Mouse (Mus musculus): ENCODE data around the gene Ccr10. TPM values are rescaled to one million over a fixed set of nuclear protein-coding genes. Genes with fewer than 3 reads are reported as not detected.
A peak's percentile ranks its signal among the peaks of the same experiment; 100 is the strongest.

Ccr10 gene
- polyA plus RNA-seq, 1 experiment from 2014 or later: 0.29 TPM

DNA sequence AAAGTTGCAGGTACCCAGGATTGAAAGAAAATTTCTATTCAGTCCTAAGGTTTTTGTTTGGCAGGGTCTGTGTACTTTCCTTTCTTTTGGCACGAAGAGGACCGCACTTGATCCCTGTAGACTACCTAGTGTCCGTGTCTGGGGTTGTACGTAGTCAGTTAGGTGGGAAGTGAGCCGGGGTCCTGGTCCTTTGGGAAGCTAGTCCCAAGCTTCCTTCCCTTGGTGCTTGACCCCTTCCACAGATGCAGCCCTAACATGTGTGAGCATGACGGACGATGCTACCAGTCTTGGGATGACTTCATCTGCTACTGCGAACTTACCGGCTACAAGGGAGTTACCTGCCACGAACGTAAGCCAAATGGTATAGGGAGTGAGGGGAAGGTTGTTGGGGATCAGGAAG is 6.7 kb upstream of the Ccr10 start:
- 92% methylated on average over 11 of the region's 11 CpGs for WGBS
- H3K9ac ChIP-seq (ENCODE audit: low read depth, low read length): no peak overlapping the region
- H3K27ac ChIP-seq (ENCODE audit: low read length): no peak overlapping the region
- H3K27me3 ChIP-seq (replicated peaks; ENCODE audit: control insufficient read depth, insufficient read depth, low read length): peaks cover 4% of the 10 kb centered on the region; the same call in 1 of the 2 replicates
- H3K4me1 ChIP-seq (ENCODE audit: control insufficient read depth, insufficient read depth, low read length): peaks cover 2% of the 10 kb centered on the region; the same call in 1 of the 2 replicates
- no peaks in the 10 kb centered on the region for H3K36me3 ChIP-seq (ENCODE audit: control insufficient read depth, insufficient read depth, low read length)
- ATAC-seq: no peak
- no peak overlapping the region for H3K4me2 ChIP-seq (ENCODE audit: low read depth, low read length)
- no peak overlapping the region for H3K4me3 ChIP-seq (ENCODE audit: low read length)
- H3K9me3 ChIP-seq (ENCODE audit: control insufficient read depth, low read length): no peaks in the 10 kb centered on the region

- ATAC-seq: peak; percentile 29; the same call in 1 of the 2 replicates
- WGBS: 42% methylated on average over 10 of the region's 10 CpGs
- H3K36me3 ChIP-seq (ENCODE audit: control insufficient read depth, insufficient read depth, low read length): no peaks in the 10 kb centered on the region
- no peak overlapping the region for H3K9ac ChIP-seq (ENCODE audit: low read depth, low read length)
- no peaks in the 10 kb centered on the region for H3K9me3 ChIP-seq (ENCODE audit: control insufficient read depth, low read length)
- H3K27ac ChIP-seq (ENCODE audit: low read length): no peak overlapping the region
- peaks cover 9% of the 10 kb centered on the region; the same call in 1 of the 2 replicates for H3K4me1 ChIP-seq (ENCODE audit: control insufficient read depth, insufficient read depth, low read length)
- no peak overlapping the region for H3K4me2 ChIP-seq (ENCODE audit: low read depth, low read length)
- H3K4me3 ChIP-seq (ENCODE audit: low read length): no peak overlapping the region
- H3K27me3 ChIP-seq (replicated peaks; ENCODE audit: control insufficient read depth, insufficient read depth, low read length): peaks cover 4% of the 10 kb centered on the region; the same call in 1 of the 2 replicates
These were observed 5.8 kb upstream of the Ccr10 start for GRCm38 (mm10) chr11:101180846-101181740.

DNA sequence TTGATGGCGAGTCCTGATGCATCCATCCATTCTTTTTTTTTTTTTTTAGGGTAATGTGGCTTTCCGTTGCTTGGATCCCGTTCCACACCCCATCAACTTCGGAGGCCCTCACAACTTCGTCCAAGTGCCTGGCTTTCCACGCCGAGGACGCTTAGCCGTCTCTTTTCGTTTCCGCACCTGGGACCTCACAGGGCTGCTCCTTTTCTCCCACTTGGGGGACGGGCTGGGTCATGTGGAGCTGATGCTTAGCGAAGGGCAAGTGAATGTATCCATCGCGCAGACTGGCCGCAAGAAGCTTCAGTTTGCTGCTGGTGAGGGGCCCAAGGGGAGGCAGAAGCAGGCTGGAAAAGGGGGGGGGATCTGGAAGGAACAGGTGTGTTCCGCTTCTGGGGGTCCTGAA is 5.0 kb upstream of the Ccr10 start:
- Histone ChIP-seq H3K4me2 (ENCODE audit: low read depth, low read length) (no peak overlapping the region), H3K27ac (ENCODE audit: low read length) (no peak overlapping the region), H3K4me3 (ENCODE audit: low read length) (no peak overlapping the region), H3K27me3 (replicated peaks; ENCODE audit: control insufficient read depth, insufficient read depth, low read length) (peaks cover 4% of the 10 kb centered on the region; the same call in 1 of the 2 replicates), H3K9me3 (ENCODE audit: control insufficient read depth, low read length) (no peaks in the 10 kb centered on the region), H3K9ac (ENCODE audit: low read depth, low read length) (no peak overlapping the region), H3K4me1 (ENCODE audit: control insufficient read depth, insufficient read depth, low read length) (peaks cover 13% of the 10 kb centered on the region), H3K36me3 (ENCODE audit: control insufficient read depth, insufficient read depth, low read length) (no peaks in the 10 kb centered on the region)
- ATAC-seq: no peak
- 48% methylated on average over 17 of the region's 17 CpGs for WGBS

DNA sequence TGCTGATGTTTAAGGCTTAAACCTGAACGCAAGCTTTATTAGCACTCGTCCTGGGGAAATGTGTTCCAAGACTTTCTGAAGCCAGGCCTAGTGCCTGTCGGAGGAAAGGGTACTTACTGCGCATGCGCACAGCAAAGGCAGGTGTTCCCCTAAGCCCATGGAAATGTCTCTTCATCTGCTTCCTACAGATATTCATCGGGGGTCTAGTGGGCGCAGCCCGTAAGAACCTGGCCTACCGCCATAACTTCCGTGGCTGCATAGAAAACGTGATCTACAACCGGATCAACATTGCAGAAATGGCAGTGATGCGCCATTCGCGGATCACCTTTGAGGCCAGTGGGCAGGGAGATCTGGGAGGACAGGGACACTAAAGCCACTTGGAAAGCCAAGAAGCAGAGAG is 4.1 kb upstream of the Ccr10 start:
- WGBS: 79% methylated on average over 15 of the region's 15 CpGs
- no peak overlapping the region for H3K4me3 ChIP-seq (ENCODE audit: low read length)
- peaks cover 22% of the 10 kb centered on the region for H3K4me1 ChIP-seq (ENCODE audit: control insufficient read depth, insufficient read depth, low read length)
- H3K9ac ChIP-seq (ENCODE audit: low read depth, low read length): no peak overlapping the region
- H3K4me2 ChIP-seq (ENCODE audit: low read depth, low read length): no peak overlapping the region
- no peak for ATAC-seq
- no peak overlapping the region for H3K27ac ChIP-seq (ENCODE audit: low read length)
- H3K27me3 ChIP-seq (replicated peaks; ENCODE audit: control insufficient read depth, insufficient read depth, low read length): peaks cover 4% of the 10 kb centered on the region; the same call in 1 of the 2 replicates
- no peaks in the 10 kb centered on the region for H3K9me3 ChIP-seq (ENCODE audit: control insufficient read depth, low read length)
- no peaks in the 10 kb centered on the region for H3K36me3 ChIP-seq (ENCODE audit: control insufficient read depth, insufficient read depth, low read length)

GRCm38 (mm10) chr11:101178061-101179058 is 3.1 kb upstream of the Ccr10 start:
- Histone ChIP-seq H3K36me3 (ENCODE audit: control insufficient read depth, insufficient read depth, low read length) (no peaks in the 10 kb centered on the region), H3K9me3 (ENCODE audit: control insufficient read depth, low read length) (no peaks in the 10 kb centered on the region), H3K27me3 (replicated peaks; ENCODE audit: control insufficient read depth, insufficient read depth, low read length) (peaks cover 4% of the 10 kb centered on the region; the same call in 1 of the 2 replicates), H3K4me2 (ENCODE audit: low read depth, low read length) (no peak overlapping the region; the same call in 1 of the 2 replicates), H3K4me3 (ENCODE audit: low read length) (no peak overlapping the region), H3K9ac (ENCODE audit: low read depth, low read length) (no peak overlapping the region), H3K27ac (ENCODE audit: low read length) (no peak overlapping the region), H3K4me1 (ENCODE audit: control insufficient read depth, insufficient read depth, low read length) (peaks cover 31% of the 10 kb centered on the region)
- 62% methylated on average over 36 of the region's 36 CpGs for WGBS
- no peak for ATAC-seq

GRCm38 (mm10) chr11:101176933-101177773 is 1.9 kb upstream of the Ccr10 start:
- no peak overlapping the region; the same call in 1 of the 2 replicates for H3K4me3 ChIP-seq (ENCODE audit: low read length)
- peaks cover 4% of the 10 kb centered on the region; the same call in 1 of the 2 replicates for H3K27me3 ChIP-seq (replicated peaks; ENCODE audit: control insufficient read depth, insufficient read depth, low read length)
- H3K4me2 ChIP-seq (ENCODE audit: low read depth, low read length): peak overlapping the region; percentile 78; the same call in 1 of the 2 replicates
- WGBS: 30% methylated on average over 22 of the region's 22 CpGs
- H3K9me3 ChIP-seq (ENCODE audit: control insufficient read depth, low read length): no peaks in the 10 kb centered on the region
- no peak overlapping the region for H3K9ac ChIP-seq (ENCODE audit: low read depth, low read length)
- H3K27ac ChIP-seq (ENCODE audit: low read length): no peak overlapping the region
- no peak for ATAC-seq
- H3K36me3 ChIP-seq (ENCODE audit: control insufficient read depth, insufficient read depth, low read length): no peaks in the 10 kb centered on the region
- H3K4me1 ChIP-seq (ENCODE audit: control insufficient read depth, insufficient read depth, low read length): peaks cover 42% of the 10 kb centered on the region

- H3K4me1 ChIP-seq (ENCODE audit: control insufficient read depth, insufficient read depth, low read length): peaks cover 42% of the 10 kb centered on the region
- ATAC-seq: no peak
- 1% methylated on average over 25 of the region's 25 CpGs for WGBS
These were observed 961 bp upstream of the Ccr10 start for GRCm38 (mm10) chr11:101176117-101176691.

DNA sequence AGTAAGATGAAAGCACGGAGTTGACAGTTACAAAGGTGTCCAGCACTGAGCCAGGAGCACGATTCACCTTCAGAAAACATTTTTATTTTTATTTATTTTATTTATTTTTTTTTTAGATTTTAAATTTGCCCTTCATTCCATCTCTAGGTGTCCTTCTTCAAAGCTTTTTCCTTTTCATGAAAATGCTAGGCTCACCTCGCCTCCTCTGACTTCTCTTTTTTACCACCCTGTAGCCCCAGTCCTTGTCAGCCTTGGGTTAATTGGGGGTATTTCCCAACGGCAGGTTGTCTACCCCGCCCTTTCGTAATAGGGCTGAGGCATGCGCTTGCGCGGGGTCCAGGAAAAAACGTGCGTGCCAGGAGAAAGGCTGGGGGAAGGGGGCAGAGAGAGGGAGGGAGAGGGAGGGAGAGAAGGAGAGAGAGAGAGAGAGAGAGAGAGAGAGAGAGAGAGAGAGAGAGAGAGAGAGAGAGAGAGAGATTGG is 433 bp upstream of the Ccr10 start:
- H3K4me1 ChIP-seq (ENCODE audit: control insufficient read depth, insufficient read depth, low read length): peaks cover 42% of the 10 kb centered on the region
- peak overlapping the region; percentile 44 for H3K4me3 ChIP-seq (ENCODE audit: low read length)
- no peak overlapping the region for H3K27ac ChIP-seq (ENCODE audit: low read length)
- peaks cover 4% of the 10 kb centered on the region; the same call in 1 of the 2 replicates for H3K27me3 ChIP-seq (replicated peaks; ENCODE audit: control insufficient read depth, insufficient read depth, low read length)
- peak overlapping the region; percentile 78 for H3K4me2 ChIP-seq (ENCODE audit: low read depth, low read length)
- ATAC-seq: no peak
- WGBS: 10% methylated on average over 11 of the region's 11 CpGs
- no peaks in the 10 kb centered on the region for H3K36me3 ChIP-seq (ENCODE audit: control insufficient read depth, insufficient read depth, low read length)
- H3K9me3 ChIP-seq (ENCODE audit: control insufficient read depth, low read length): no peaks in the 10 kb centered on the region
- no peak overlapping the region; the same call in 1 of the 2 replicates for H3K9ac ChIP-seq (ENCODE audit: low read depth, low read length)

More at GRCm38 (mm10) chr11:101176117-101176691, 961 bp upstream of the Ccr10 start:
- H3K27ac ChIP-seq (ENCODE audit: low read length): no peak overlapping the region
- H3K4me3 ChIP-seq (ENCODE audit: low read length): peak overlapping the region; percentile 44
- H3K36me3 ChIP-seq (ENCODE audit: control insufficient read depth, insufficient read depth, low read length): no peaks in the 10 kb centered on the region
- H3K27me3 ChIP-seq (replicated peaks; ENCODE audit: control insufficient read depth, insufficient read depth, low read length): peaks cover 4% of the 10 kb centered on the region; the same call in 1 of the 2 replicates
- peak overlapping the region; percentile 78 for H3K4me2 ChIP-seq (ENCODE audit: low read depth, low read length)
- peak overlapping the region; percentile 55 for H3K9ac ChIP-seq (ENCODE audit: low read depth, low read length)
- H3K9me3 ChIP-seq (ENCODE audit: control insufficient read depth, low read length): no peaks in the 10 kb centered on the region

Data from intestine, embryonic 16.5 days (tissue).